Mouse (Mus musculus): Measurements from ENCODE around the gene Myh11.

DNA sequence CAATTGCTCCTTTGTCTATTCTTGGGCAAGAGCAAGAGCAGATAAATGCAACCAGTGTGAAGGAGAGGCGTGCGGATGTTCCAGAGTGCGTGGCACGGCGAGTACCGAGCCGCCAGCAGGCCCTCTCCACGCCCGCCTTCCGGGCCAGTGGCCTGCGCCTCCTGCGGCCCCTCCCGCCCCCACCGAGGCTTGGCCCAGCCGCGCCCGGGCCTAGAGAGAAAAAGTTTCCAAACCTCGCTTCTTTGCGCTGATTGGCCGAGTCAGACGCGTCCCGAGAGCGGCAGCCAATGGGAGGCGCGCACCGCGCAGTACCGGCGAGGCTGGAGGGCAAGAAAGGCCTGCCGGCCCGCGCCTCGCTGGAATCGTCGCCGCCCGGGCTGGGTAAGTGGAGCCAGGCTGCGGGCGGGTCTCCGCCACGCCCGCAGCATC is 128.2 kb downstream of the Myh11 start, which contains the start of the genes Nde1 and Marf1:
- no peak for TF ChIP-seq CHD2 (IDR thresholded peaks at IDR 0.05; ENCODE audit: low read depth, low read length)
- no peak for TF ChIP-seq ZC3H11A (IDR thresholded peaks at IDR 0.05; ENCODE audit: borderline replicate concordance, low read depth, low read length)
- no peak for TF ChIP-seq HCFC1 (IDR thresholded peaks at IDR 0.05; ENCODE audit: borderline replicate concordance, insufficient read depth, low read length)
- TF ChIP-seq ZNF384 (IDR thresholded peaks at IDR 0.05; ENCODE audit: low read depth, low read length): no peak

All from ES-E14 (cell line).